Mouse (Mus musculus): ENCODE data around the gene Dkk3.

Dkk3 gene

GRCm38 (mm10) chr7:112169955-112170692 is 11.3 kb upstream of the Dkk3 start:
- no peak for DNase-seq (ENCODE audit: low read depth, low spot score)

- DNase-seq (ENCODE audit: low read depth, low spot score) = no peak
Observed at GRCm38 (mm10) chr7:112165593-112165992, 6.7 kb upstream of the Dkk3 start.

- peak; percentile 62 for DNase-seq (ENCODE audit: low read depth, low spot score)
Observed at GRCm38 (mm10) chr7:112165032-112165431, 6.2 kb upstream of the Dkk3 start.

GRCm38 (mm10) chr7:112164430-112164829 is 5.6 kb upstream of the Dkk3 start:
- DNase-seq (ENCODE audit: low read depth, low spot score) = no peak

GRCm38 (mm10) chr7:112159835-112160234 is 978 bp upstream of the Dkk3 start:
- DNase-seq (ENCODE audit: low read depth, low spot score) = no peak

GRCm38 (mm10) chr7:112158316-112158741 is 528 bp downstream of the Dkk3 start:
- no peak for DNase-seq (ENCODE audit: low read depth, low spot score)

- no peak for DNase-seq (ENCODE audit: low read depth, low spot score)
Observed at GRCm38 (mm10) chr7:112157584-112158315, 1.1 kb downstream of the Dkk3 start.

- DNase-seq (ENCODE audit: low read depth, low spot score) = no peak
Observed at GRCm38 (mm10) chr7:112155194-112155593, 3.7 kb downstream of the Dkk3 start.

- DNase-seq (ENCODE audit: low read depth, low spot score) = no peak
Observed at GRCm38 (mm10) chr7:112154445-112154844, 4.4 kb downstream of the Dkk3 start.

GRCm38 (mm10) chr7:112149113-112149512 is 9.7 kb downstream of the Dkk3 start:
- no peak for DNase-seq (ENCODE audit: low read depth, low spot score)

- no peak for DNase-seq (ENCODE audit: low read depth, low spot score)
Observed at GRCm38 (mm10) chr7:112147979-112148378, 10.9 kb downstream of the Dkk3 start.

GRCm38 (mm10) chr7:112144646-112145179 is 14.1 kb downstream of the Dkk3 start:
- DNase-seq (ENCODE audit: low read depth, low spot score) = no peak

- no peak for DNase-seq (ENCODE audit: low read depth, low spot score)
Observed at GRCm38 (mm10) chr7:112143978-112144377, 14.9 kb downstream of the Dkk3 start.

- DNase-seq (ENCODE audit: low read depth, low spot score) = no peak
Observed at GRCm38 (mm10) chr7:112143090-112143500, 15.8 kb downstream of the Dkk3 start.

- DNase-seq (ENCODE audit: low read depth, low spot score) = no peak
Observed at GRCm38 (mm10) chr7:112142616-112143015, 16.2 kb downstream of the Dkk3 start.

GRCm38 (mm10) chr7:112140725-112141124 is 18.1 kb downstream of the Dkk3 start:
- no peak for DNase-seq (ENCODE audit: low read depth, low spot score)

- DNase-seq (ENCODE audit: low read depth, low spot score) = no peak
Observed at GRCm38 (mm10) chr7:112138509-112139405, 20.1 kb downstream of the Dkk3 start.

GRCm38 (mm10) chr7:112138168-112138508 is 20.7 kb downstream of the Dkk3 start:
- no peak for DNase-seq (ENCODE audit: low read depth, low spot score)

- DNase-seq (ENCODE audit: low read depth, low spot score) = no peak
Observed at GRCm38 (mm10) chr7:112136537-112136936, 22.3 kb downstream of the Dkk3 start.

- DNase-seq (ENCODE audit: low read depth, low spot score) = no peak
Observed at GRCm38 (mm10) chr7:112135161-112135560, 23.7 kb downstream of the Dkk3 start.

- no peak for DNase-seq (ENCODE audit: low read depth, low spot score)
Observed at GRCm38 (mm10) chr7:112133277-112133676, 25.6 kb downstream of the Dkk3 start.

GRCm38 (mm10) chr7:112132005-112132404 is 26.9 kb downstream of the Dkk3 start:
- DNase-seq (ENCODE audit: low read depth, low spot score) = no peak
